Mouse (Mus musculus): ENCODE results near the gene Pwwp2b. TPM values are rescaled to one million over a fixed set of nuclear protein-coding genes. Genes with fewer than 3 reads are reported as not detected.

The Pwwp2b gene
- polyA plus RNA-seq, 1 experiment from 2014 or later: 17.1 TPM

GRCm38 (mm10) chr7:139307056-139307455 is 58.8 kb downstream of the Pwwp2b start:
- Histone ChIP-seq H3K9ac (no peak overlapping the region), H3K27me3 (replicated peaks) (no peaks in the 10 kb centered on the region), H3K36me3 (no peaks in the 10 kb centered on the region), H3K27ac (no peak overlapping the region), H3K4me1 (0 out of 2 replicates have a peak, but pooled peaks cover 14% of the 10 kb centered on the region), H3K4me3 (replicated peaks) (no peak overlapping the region), H3K9me3 (no peaks in the 10 kb centered on the region), H3K4me2 (no peak overlapping the region)
- no peak for ATAC-seq (ENCODE audit: insufficient read depth, low FRiP score, low read depth)
- 65% methylated on average over 2 of the region's 2 CpGs for WGBS

- ATAC-seq (ENCODE audit: insufficient read depth, low FRiP score, low read depth): 0 out of 2 replicates have a peak, but pooled peaks have one; percentile 5
- H3K27me3 ChIP-seq (replicated peaks): no peaks in the 10 kb centered on the region
- no peak overlapping the region for H3K4me3 ChIP-seq (replicated peaks)
- peak overlapping the region; percentile 76 for H3K27ac ChIP-seq
- H3K4me1 ChIP-seq: 0 out of 2 replicates have a peak, but pooled peaks cover 14% of the 10 kb centered on the region
- no peak overlapping the region for H3K9ac ChIP-seq
- no peaks in the 10 kb centered on the region for H3K36me3 ChIP-seq
- no peaks in the 10 kb centered on the region for H3K9me3 ChIP-seq
- no peak overlapping the region for H3K4me2 ChIP-seq
- 69% methylated on average over 8 of the region's 8 CpGs for WGBS
Measured at GRCm38 (mm10) chr7:139308140-139308895, 60.0 kb downstream of the Pwwp2b start.

DNA sequence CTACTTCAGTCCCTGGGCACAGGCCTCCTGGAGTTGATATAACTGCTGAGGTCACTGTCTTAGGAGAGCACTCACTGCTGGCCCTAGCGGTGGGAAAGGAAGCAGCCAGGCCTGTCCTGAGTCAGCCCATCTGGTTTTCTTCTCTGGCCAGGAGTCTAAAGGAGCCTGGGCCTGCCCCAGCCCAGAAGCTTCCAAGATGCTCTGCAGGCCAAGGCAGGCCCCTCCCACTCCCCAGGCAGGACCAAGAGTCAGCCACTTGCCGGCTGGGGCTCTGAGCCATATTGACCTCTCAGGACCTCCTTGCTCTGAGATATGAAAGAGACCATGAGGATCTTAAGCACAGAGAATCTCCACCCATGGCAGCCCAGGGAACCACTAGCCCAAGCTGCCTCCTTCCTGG is 60.8 kb downstream of the Pwwp2b start:
- no peak overlapping the region for H3K4me2 ChIP-seq
- peak overlapping the region; percentile 76 for H3K27ac ChIP-seq
- WGBS: 27% methylated on average over 2 of the region's 2 CpGs
- H3K4me1 ChIP-seq: 0 out of 2 replicates have a peak, but pooled peaks cover 14% of the 10 kb centered on the region
- no peak overlapping the region for H3K9ac ChIP-seq
- peak; percentile 75 for ATAC-seq (ENCODE audit: insufficient read depth, low FRiP score, low read depth)
- no peaks in the 10 kb centered on the region for H3K36me3 ChIP-seq
- H3K4me3 ChIP-seq (replicated peaks): no peak overlapping the region
- H3K27me3 ChIP-seq (replicated peaks): no peaks in the 10 kb centered on the region
- H3K9me3 ChIP-seq: no peaks in the 10 kb centered on the region

DNA sequence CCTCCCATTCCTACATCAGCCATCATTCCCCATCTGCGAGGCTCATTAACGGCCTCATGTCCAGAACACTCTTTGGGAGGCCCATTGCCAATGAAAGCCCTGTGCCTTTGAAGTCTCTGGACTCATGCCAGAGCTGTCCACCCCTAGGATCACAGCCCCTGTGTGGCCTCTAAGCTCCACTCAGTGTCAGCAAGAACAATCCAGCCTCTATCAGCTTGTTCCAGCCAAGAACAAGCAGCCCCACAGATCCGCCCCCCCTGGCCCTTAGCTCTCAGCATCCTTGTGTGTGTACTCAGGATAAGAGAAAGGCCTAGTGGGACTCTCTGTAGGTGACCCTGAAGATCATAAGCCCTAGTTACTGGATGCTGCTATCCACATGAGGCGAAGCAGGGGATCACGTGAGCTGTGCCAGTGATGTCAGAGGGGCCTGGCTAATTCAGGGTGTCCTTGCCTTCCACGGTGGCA is 62.2 kb downstream of the Pwwp2b start:
- H3K36me3 ChIP-seq: no peaks in the 10 kb centered on the region
- H3K9me3 ChIP-seq: no peaks in the 10 kb centered on the region
- peak; percentile 29; the same call in 1 of the 2 replicates for ATAC-seq (ENCODE audit: insufficient read depth, low FRiP score, low read depth)
- 0 out of 2 replicates have a peak, but pooled peaks cover 14% of the 10 kb centered on the region for H3K4me1 ChIP-seq
- 59% methylated on average over 6 of the region's 6 CpGs for WGBS
- no peaks in the 10 kb centered on the region for H3K27me3 ChIP-seq (replicated peaks)
- H3K4me3 ChIP-seq (replicated peaks): no peak overlapping the region
- no peak overlapping the region for H3K9ac ChIP-seq
- no peak overlapping the region for H3K27ac ChIP-seq
- H3K4me2 ChIP-seq: no peak overlapping the region

DNA sequence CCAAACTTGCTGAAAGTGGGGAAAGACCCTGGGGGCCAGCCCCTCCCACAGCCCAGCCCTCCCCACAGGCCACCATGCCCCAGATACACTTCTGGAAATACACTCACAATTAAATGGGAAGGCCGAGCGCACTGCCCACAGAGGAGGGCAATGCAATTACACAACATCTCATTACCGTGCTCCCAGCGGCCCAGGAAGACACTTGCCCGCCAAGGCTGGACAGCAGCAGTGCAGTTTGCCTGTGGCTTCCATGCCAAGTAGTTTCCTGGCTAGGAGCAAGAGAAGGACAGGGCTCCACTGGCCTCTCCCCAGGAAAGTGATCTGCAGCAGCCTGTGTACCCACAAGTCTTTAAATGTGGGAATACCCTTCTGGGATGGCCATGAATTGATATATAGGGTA is 64.4 kb downstream of the Pwwp2b start:
- no peak for ATAC-seq (ENCODE audit: insufficient read depth, low FRiP score, low read depth)
- no peak overlapping the region for H3K27ac ChIP-seq
- H3K4me3 ChIP-seq (replicated peaks): no peak overlapping the region
- H3K36me3 ChIP-seq: no peaks in the 10 kb centered on the region
- H3K9ac ChIP-seq: no peak overlapping the region
- H3K27me3 ChIP-seq (replicated peaks): no peaks in the 10 kb centered on the region
- 77% methylated on average over 5 of the region's 5 CpGs for WGBS
- H3K4me1 ChIP-seq: 0 out of 2 replicates have a peak, but pooled peaks cover 14% of the 10 kb centered on the region
- no peak overlapping the region for H3K4me2 ChIP-seq
- no peaks in the 10 kb centered on the region for H3K9me3 ChIP-seq

DNA sequence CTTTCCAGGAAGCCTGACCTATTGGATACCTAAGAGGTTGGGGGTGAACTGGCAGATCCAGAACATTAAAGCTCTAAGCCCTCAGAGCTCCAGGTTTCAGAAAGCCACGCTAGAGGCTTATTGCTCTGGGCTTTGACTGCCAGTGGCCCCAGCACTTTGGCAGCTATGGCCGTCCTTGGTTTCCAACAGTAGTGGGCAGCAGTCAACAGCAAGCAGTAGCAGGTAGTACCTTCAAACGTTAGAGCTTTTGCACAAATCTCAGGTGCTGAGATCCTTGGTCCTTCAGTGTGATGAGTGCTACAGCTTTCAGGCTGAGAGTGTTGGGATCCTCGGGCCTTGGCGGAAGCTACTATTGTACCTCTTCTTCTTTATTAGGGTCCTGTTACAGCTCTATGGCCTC is 65.1 kb downstream of the Pwwp2b start:
- no peak overlapping the region for H3K4me2 ChIP-seq
- H3K36me3 ChIP-seq: no peaks in the 10 kb centered on the region
- H3K9me3 ChIP-seq: no peaks in the 10 kb centered on the region
- 0 out of 2 replicates have a peak, but pooled peaks cover 14% of the 10 kb centered on the region for H3K4me1 ChIP-seq
- ATAC-seq (ENCODE audit: insufficient read depth, low FRiP score, low read depth): no peak
- H3K4me3 ChIP-seq (replicated peaks): no peak overlapping the region
- no peak overlapping the region for H3K9ac ChIP-seq
- H3K27ac ChIP-seq: no peak overlapping the region
- 74% methylated on average over 5 of the region's 5 CpGs for WGBS
- no peaks in the 10 kb centered on the region for H3K27me3 ChIP-seq (replicated peaks)

DNA sequence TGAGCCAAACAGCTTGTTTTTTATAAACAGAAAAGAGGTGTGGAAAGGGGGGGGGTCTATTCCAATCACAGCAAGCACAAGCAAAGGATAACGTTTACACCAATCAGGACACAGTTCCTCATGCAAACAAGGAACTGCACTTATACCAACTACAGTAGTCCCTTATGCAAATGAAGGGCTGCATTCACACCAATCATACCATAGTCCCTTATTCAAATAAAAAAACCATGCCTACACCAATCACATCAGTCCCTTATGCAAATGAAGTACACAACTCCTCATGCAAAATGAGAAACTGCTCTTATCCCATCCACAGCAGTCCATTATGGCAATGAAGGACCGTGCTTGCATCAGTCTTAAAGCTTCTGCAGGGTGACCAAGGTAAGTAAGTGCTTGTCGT is 66.4 kb downstream of the Pwwp2b start:
- WGBS: 78% methylated on average over 3 of the region's 3 CpGs
- H3K36me3 ChIP-seq: no peaks in the 10 kb centered on the region
- ATAC-seq (ENCODE audit: insufficient read depth, low FRiP score, low read depth): no peak

DNA sequence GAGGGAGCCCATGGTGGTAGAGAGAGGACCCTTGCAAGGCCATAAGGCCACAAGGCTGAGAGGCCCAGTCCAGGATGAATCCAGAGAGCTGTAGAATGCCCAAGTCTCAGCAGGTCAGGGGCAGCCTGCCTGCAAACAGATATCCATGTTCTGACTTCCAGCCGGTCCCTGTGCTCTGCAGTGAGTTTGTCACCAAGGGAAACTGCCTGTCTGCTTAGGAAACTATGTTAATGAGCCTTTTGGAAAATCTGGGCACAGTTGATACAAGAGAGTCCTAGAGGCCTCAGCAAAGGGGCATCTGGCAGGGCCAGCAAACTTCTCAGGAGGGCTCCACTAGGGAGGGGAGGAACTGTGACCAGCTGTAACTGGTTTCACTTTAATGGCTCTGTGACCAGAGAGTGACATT is 70.7 kb downstream of the Pwwp2b start:
- Histone ChIP-seq H3K9me3 (no peaks in the 10 kb centered on the region), H3K27me3 (replicated peaks) (no peaks in the 10 kb centered on the region), H3K36me3 (no peaks in the 10 kb centered on the region), H3K9ac (no peak overlapping the region), H3K4me1 (no peaks in the 10 kb centered on the region), H3K4me3 (replicated peaks) (no peak overlapping the region), H3K4me2 (no peak overlapping the region), H3K27ac (no peak overlapping the region)
- WGBS: 38% methylated on average over 1 of the region's 1 CpGs
- ATAC-seq (ENCODE audit: insufficient read depth, low FRiP score, low read depth): peak; percentile 35; the same call in 1 of the 2 replicates

More for the DNA sequence above, 66.4 kb downstream of the Pwwp2b start:
- 0 out of 2 replicates have a peak, but pooled peaks cover 5% of the 10 kb centered on the region for H3K4me1 ChIP-seq
- H3K27ac ChIP-seq: no peak overlapping the region
- H3K4me2 ChIP-seq: no peak overlapping the region
- H3K9me3 ChIP-seq: no peaks in the 10 kb centered on the region
- no peak overlapping the region for H3K9ac ChIP-seq
- H3K4me3 ChIP-seq (replicated peaks): no peak overlapping the region
- H3K27me3 ChIP-seq (replicated peaks): no peaks in the 10 kb centered on the region

Other genes with a start within 250 kb of the Pwwp2b start
- gene Dpysl4, start 162.5 kb upstream of the Pwwp2b start, polyA plus RNA-seq (2015; fragmentation: Nextera tagmentation; extraction: Ambion mirVana): 14.3 and 14.7 TPM in 2 replicates
- 2.9 and 5.0 TPM in 2 replicates for gene Lrrc27, start 35.5 kb upstream of the Pwwp2b start, polyA plus RNA-seq (2015; fragmentation: Nextera tagmentation; extraction: Ambion mirVana)
- 0.21 and 0.23 TPM in 2 replicates for gene Stk32c, start 35.2 kb upstream of the Pwwp2b start, polyA plus RNA-seq (2015; fragmentation: Nextera tagmentation; extraction: Ambion mirVana)
- 35.0 and 35.7 TPM in 2 replicates for gene Inpp5a, start 140.6 kb downstream of the Pwwp2b start, polyA plus RNA-seq (2015; fragmentation: Nextera tagmentation; extraction: Ambion mirVana)